Mouse (Mus musculus): ENCODE measurements around the gene Dusp16.

DNA sequence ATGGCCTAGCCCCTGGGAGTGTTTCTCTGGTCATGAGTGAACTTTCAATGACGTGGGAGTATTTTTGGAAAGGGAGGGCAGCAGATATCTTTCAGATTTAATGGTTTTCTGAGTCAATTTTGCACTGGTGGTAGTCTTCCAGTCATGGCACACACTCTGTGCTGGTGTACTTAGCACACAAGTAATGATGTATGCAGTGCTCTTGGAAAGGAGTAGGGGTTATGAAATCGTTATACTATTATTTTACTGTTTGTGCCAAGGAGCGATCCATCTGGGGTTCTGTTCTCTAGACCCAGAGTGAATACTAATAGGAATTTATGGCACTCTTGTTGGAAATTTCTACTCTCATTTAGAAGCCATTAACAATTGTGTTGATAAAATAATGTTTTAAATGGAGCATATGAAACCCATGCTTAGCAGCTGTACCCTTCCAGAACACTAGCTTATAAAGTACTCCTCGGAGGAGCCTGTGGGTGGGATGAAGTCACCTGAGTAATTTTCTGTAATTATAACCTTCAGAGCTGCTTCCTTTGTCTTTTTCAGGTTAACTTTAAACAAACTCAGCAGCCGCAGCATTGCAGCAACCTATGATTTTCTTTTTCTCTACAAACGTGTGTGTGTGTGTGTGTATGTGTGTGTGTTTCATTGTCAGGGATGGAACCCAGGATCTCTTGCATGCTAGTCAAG lies 123.1 kb downstream of the Dusp16 start:
- TF ChIP-seq CTCF (conservative IDR thresholded peaks at IDR 0.05; ENCODE audit: insufficient read depth, insufficient read length, low read depth, low read length) = no peak
- no peak for TF ChIP-seq POLR2A (IDR thresholded peaks at IDR 0.05; ENCODE audit: low read depth, low read length)
